Mouse (Mus musculus) neural tube, embryonic 13.5 days (tissue): ENCODE results near the gene Rabggtb. TPM values are rescaled to one million over a fixed set of nuclear protein-coding genes. Genes with fewer than 3 reads are reported as not detected.
"Not testable (repeated sequence)": the region's sequence is repeated elsewhere in the genome, so short reads cannot be mapped to it uniquely, and the experiment has no call there.

Experiments
- ATAC-seq: fragments of 200-750 bp; cut with Nextera tagmentation; 2 replicates; pipeline ENCODE4 v1.8.0; 2017; ENCODE audit warnings: low read depth, mild to moderate bottlenecking, moderate TSS enrichment, moderate library complexity
- H3K27ac ChIP-seq: fragments of 300-500 bp; sonication (generic); replicated peaks from 2 replicates; pipeline ENCODE4 v1.5.1; 2015; ENCODE audit warnings: moderate library complexity, mild to moderate bottlenecking, inconsistent platforms
- H3K27me3 ChIP-seq: fragments of 300-500 bp; sonication (generic); 2 replicates; pipeline ENCODE4 v1.6.1; 2015; ENCODE audit warnings: mild to moderate bottlenecking, inconsistent platforms
- H3K36me3 ChIP-seq: fragments of 300-500 bp; sonication (generic); 2 replicates; pipeline ENCODE4 v1.6.1; 2015; ENCODE audit warnings: mild to moderate bottlenecking, inconsistent platforms
- H3K4me1 ChIP-seq: fragments of 300-500 bp; sonication (generic); replicated peaks from 2 replicates; pipeline ENCODE4 v1.6.1; 2015; ENCODE audit warnings: inconsistent platforms
- H3K4me2 ChIP-seq: fragments of 300-500 bp; sonication (generic); 2 replicates; pipeline ENCODE4 v1.6.1; 2015; ENCODE audit warnings: inconsistent platforms, mild to moderate bottlenecking, moderate library complexity
- H3K4me3 ChIP-seq: fragments of 300-500 bp; sonication (generic); 2 replicates; pipeline ENCODE4 v1.5.1; 2015; ENCODE audit warnings: mild to moderate bottlenecking, inconsistent platforms
- H3K9ac ChIP-seq: fragments of 300-500 bp; sonication (generic); 2 replicates; pipeline ENCODE4 v1.6.1; 2015; ENCODE audit warnings: moderate library complexity, mild to moderate bottlenecking, inconsistent platforms
- H3K9me3 ChIP-seq: fragments of 300-500 bp; sonication (generic); 2 replicates; pipeline ENCODE4 v1.6.1; 2016; ENCODE audit warnings: inconsistent platforms
- WGBS: fragments of 180-500 bp; shearing (Covaris S2); methylation state at CpG from one replicate; pipeline ENCODE4 v1.1.7; 2015; 5-methylcytosine and 5-hydroxymethylcytosine counted together
- polyA plus RNA-seq: library from polyadenylated mRNA; unstranded; fragments of >200 nt; fragmentation: Nextera tagmentation; extraction: Ambion mirVana; gene quantifications from 2 replicates; pipeline ENCODE4 v1.2.1, GENCODE M21; 2015

Rabggtb gene
- polyA plus RNA-seq, 1 experiment from 2014 or later, result 46.9 TPM

GRCm38 (mm10) chr3:153895454-153895853 lies 17.4 kb downstream of the Rabggtb start:
- H3K27me3 ChIP-seq, result no peaks in the 10 kb centered on the region
- H3K4me3 ChIP-seq, result no peak overlapping the region

GRCm38 (mm10) chr3:153889188-153889781 lies 23.5 kb downstream of the Rabggtb start:
- H3K4me3 ChIP-seq, result no peak overlapping the region
- WGBS, result 86% methylated on average over 8 of the region's 8 CpGs
- H3K27me3 ChIP-seq, result no peaks in the 10 kb centered on the region
- no peaks in the 10 kb centered on the region for H3K4me1 ChIP-seq
- no peaks in the 10 kb centered on the region for H3K36me3 ChIP-seq
- H3K27ac ChIP-seq, result no peak overlapping the region
- no peak overlapping the region for H3K9ac ChIP-seq
- no peak overlapping the region for H3K4me2 ChIP-seq
- H3K9me3 ChIP-seq, result no peaks in the 10 kb centered on the region
- ATAC-seq, result no peak

More at GRCm38 (mm10) chr3:153895454-153895853, 17.4 kb downstream of the Rabggtb start:
- Histone ChIP-seq H3K9ac (no peak overlapping the region), H3K4me2 (no peak overlapping the region), H3K4me1 (no peaks in the 10 kb centered on the region), H3K9me3 (no peaks in the 10 kb centered on the region), H3K36me3 (no peaks in the 10 kb centered on the region), H3K27ac (no peak overlapping the region)
- WGBS, result 74% methylated on average over 3 of the region's 3 CpGs
- ATAC-seq, result 0 out of 2 replicates have a peak, but pooled peaks have one; percentile 11

GRCm38 (mm10) chr3:153888141-153888540 lies 24.7 kb downstream of the Rabggtb start:
- no peaks in the 10 kb centered on the region for H3K36me3 ChIP-seq
- H3K9me3 ChIP-seq, result no peaks in the 10 kb centered on the region
- H3K27me3 ChIP-seq, result no peaks in the 10 kb centered on the region
- 80% methylated on average over 6 of the region's 6 CpGs for WGBS
- no peak overlapping the region for H3K9ac ChIP-seq
- no peak overlapping the region for H3K4me2 ChIP-seq
- H3K4me1 ChIP-seq, result no peaks in the 10 kb centered on the region
- no peak for ATAC-seq
- no peak overlapping the region for H3K4me3 ChIP-seq
- no peak overlapping the region for H3K27ac ChIP-seq

- Histone ChIP-seq H3K4me2 (no peak overlapping the region), H3K9me3 (no peaks in the 10 kb centered on the region), H3K4me3 (no peak overlapping the region), H3K36me3 (no peaks in the 10 kb centered on the region), H3K27ac (no peak overlapping the region), H3K4me1 (no peaks in the 10 kb centered on the region), H3K9ac (no peak overlapping the region), H3K27me3 (no peaks in the 10 kb centered on the region)
- no peak for ATAC-seq
Observed at GRCm38 (mm10) chr3:153886296-153886695, 26.5 kb downstream of the Rabggtb start.

- no peak for ATAC-seq
- Histone ChIP-seq H3K9me3 (no peaks in the 10 kb centered on the region), H3K9ac (no peak overlapping the region), H3K4me3 (no peak overlapping the region), H3K4me2 (no peak overlapping the region), H3K4me1 (no peaks in the 10 kb centered on the region), H3K27ac (no peak overlapping the region), H3K36me3 (no peaks in the 10 kb centered on the region), H3K27me3 (no peaks in the 10 kb centered on the region)
- 90% methylated on average over 5 of the region's 5 CpGs for WGBS
Observed at GRCm38 (mm10) chr3:153871396-153871795, 41.4 kb downstream of the Rabggtb start.

GRCm38 (mm10) chr3:153867149-153868136 lies 45.4 kb downstream of the Rabggtb start:
- Histone ChIP-seq H3K36me3 (no peaks in the 10 kb centered on the region), H3K27me3 (no peaks in the 10 kb centered on the region), H3K9me3 (no peaks in the 10 kb centered on the region), H3K4me2 (no peak overlapping the region), H3K4me3 (no peak overlapping the region), H3K4me1 (no peaks in the 10 kb centered on the region), H3K27ac (peak overlapping the region; percentile 33), H3K9ac (no peak overlapping the region)
- WGBS, result 71% methylated on average over 14 of the region's 14 CpGs
- ATAC-seq, result peak; percentile 81

GRCm38 (mm10) chr3:153864636-153865429 lies 48.0 kb downstream of the Rabggtb start:
- Histone ChIP-seq H3K4me3 (no peak overlapping the region), H3K36me3 (no peaks in the 10 kb centered on the region), H3K27ac (no peak overlapping the region), H3K27me3 (no peaks in the 10 kb centered on the region), H3K4me2 (no peak overlapping the region), H3K9me3 (no peaks in the 10 kb centered on the region), H3K9ac (no peak overlapping the region), H3K4me1 (no peaks in the 10 kb centered on the region)
- no peak for ATAC-seq
- WGBS, result 89% methylated on average over 4 of the region's 4 CpGs

GRCm38 (mm10) chr3:153863816-153864215 lies 49.0 kb downstream of the Rabggtb start:
- H3K27me3 ChIP-seq, result no peaks in the 10 kb centered on the region
- no peak overlapping the region for H3K9ac ChIP-seq
- 78% methylated on average over 2 of the region's 2 CpGs for WGBS
- no peak for ATAC-seq
- no peaks in the 10 kb centered on the region for H3K4me1 ChIP-seq
- H3K9me3 ChIP-seq, result no peaks in the 10 kb centered on the region
- H3K4me2 ChIP-seq, result no peak overlapping the region
- no peaks in the 10 kb centered on the region for H3K36me3 ChIP-seq
- no peak overlapping the region for H3K4me3 ChIP-seq
- no peak overlapping the region for H3K27ac ChIP-seq

GRCm38 (mm10) chr3:153860392-153860791 lies 52.4 kb downstream of the Rabggtb start:
- H3K9me3 ChIP-seq, H3K4me1 ChIP-seq, ATAC-seq, H3K9ac ChIP-seq, H3K4me2 ChIP-seq, H3K27ac ChIP-seq, H3K4me3 ChIP-seq, H3K36me3 ChIP-seq, H3K27me3 ChIP-seq: not testable (repeated sequence)
- WGBS, result 91% methylated on average over 8 of the region's 8 CpGs

GRCm38 (mm10) chr3:153858350-153859001 lies 54.3 kb downstream of the Rabggtb start:
- Histone ChIP-seq H3K27me3 (no peaks in the 10 kb centered on the region), H3K27ac (no peak overlapping the region), H3K4me2 (no peak overlapping the region), H3K36me3 (no peaks in the 10 kb centered on the region), H3K9me3 (no peaks in the 10 kb centered on the region), H3K4me3 (no peak overlapping the region), H3K4me1 (no peaks in the 10 kb centered on the region), H3K9ac (no peak overlapping the region)
- ATAC-seq, result no peak
- 81% methylated on average over 10 of the region's 10 CpGs for WGBS
